Mouse (Mus musculus): ENCODE data around the gene Slc41a1. TPM values are rescaled to one million over a fixed set of nuclear protein-coding genes. Genes with fewer than 3 reads are reported as not detected.
A peak's percentile ranks its signal among the peaks of the same experiment; 100 is the strongest.

The Slc41a1 gene
- polyA plus RNA-seq, 1 experiment, result 15.0 TPM

DNA sequence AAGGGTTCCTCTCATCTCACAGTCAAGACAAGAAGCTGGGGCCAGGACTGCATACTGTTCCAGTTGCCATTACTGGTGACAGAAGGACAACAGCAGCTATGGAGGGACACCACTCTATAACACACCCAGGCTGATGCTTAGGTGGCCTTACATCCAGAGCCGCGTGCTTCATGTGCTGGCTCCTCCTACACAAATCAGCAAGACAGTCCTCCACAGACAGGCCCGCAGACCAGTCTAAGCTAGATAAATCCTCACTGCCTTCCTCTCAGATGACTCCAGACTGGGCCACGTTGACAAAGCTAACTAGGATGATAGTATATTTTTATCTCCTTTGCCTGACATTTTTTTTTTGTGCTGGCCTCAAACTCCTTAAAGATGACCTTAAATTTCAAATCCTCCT, 34.5 kb downstream of the Slc41a1 start:
- H3K4me1 ChIP-seq (ENCODE audit: control insufficient read depth, insufficient read depth, insufficient read length, low read length), result no peaks in the 10 kb centered on the region
- no peaks in the 10 kb centered on the region for H3K27me3 ChIP-seq (ENCODE audit: control insufficient read depth, insufficient read depth, low read length)
- H3K4me3 ChIP-seq (ENCODE audit: low read depth, low read length), result no peak overlapping the region
- H3K27ac ChIP-seq (ENCODE audit: insufficient read depth, low read depth, low read length), result no peak overlapping the region
- TF ChIP-seq CTCF (IDR thresholded peaks at IDR 0.05; ENCODE audit: extremely low read depth, insufficient read length, insufficient replicate concordance, low read depth, low read length), result no peak
- no peak for TF ChIP-seq POLR2A (IDR thresholded peaks at IDR 0.05; ENCODE audit: low read depth, low read length)
- WGBS, result 77% methylated on average over 4 of the region's 4 CpGs
- no peaks in the 10 kb centered on the region for H3K36me3 ChIP-seq (ENCODE audit: control insufficient read depth, insufficient read depth, low read length)

DNA sequence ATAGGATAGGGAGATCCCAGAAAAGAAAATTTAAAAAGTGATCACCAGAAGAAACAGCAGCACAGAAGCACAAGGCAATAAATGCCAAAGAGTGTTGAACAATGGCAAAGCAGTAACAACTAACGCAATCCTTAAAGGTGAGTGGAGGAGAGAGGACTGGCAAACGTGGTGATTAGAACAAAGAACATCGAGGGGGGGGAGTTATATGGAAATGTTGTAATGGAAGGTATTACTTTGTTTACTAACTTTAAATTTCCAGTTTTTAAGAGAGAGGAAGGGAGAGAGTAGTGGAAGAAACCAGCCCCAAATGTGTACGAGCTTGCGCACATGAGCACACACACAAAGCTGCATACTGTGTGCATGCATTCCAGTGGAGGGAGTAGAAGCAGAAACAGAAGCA, 38.3 kb downstream of the Slc41a1 start:
- H3K4me1 ChIP-seq (ENCODE audit: control insufficient read depth, insufficient read depth, insufficient read length, low read length), result no peaks in the 10 kb centered on the region; the same call in 1 of the 2 replicates
- 80% methylated on average over 5 of the region's 5 CpGs for WGBS
- no peak overlapping the region for H3K27ac ChIP-seq (ENCODE audit: insufficient read depth, low read depth, low read length)
- H3K27me3 ChIP-seq (ENCODE audit: control insufficient read depth, insufficient read depth, low read length), result no peaks in the 10 kb centered on the region
- no peak for TF ChIP-seq CTCF (IDR thresholded peaks at IDR 0.05; ENCODE audit: extremely low read depth, insufficient read length, insufficient replicate concordance, low read depth, low read length)
- TF ChIP-seq POLR2A (IDR thresholded peaks at IDR 0.05; ENCODE audit: low read depth, low read length), result no peak
- no peak overlapping the region for H3K4me3 ChIP-seq (ENCODE audit: low read depth, low read length)
- no peaks in the 10 kb centered on the region for H3K36me3 ChIP-seq (ENCODE audit: control insufficient read depth, insufficient read depth, low read length)

GRCm38 (mm10) chr1:131866304-131866999, 39.2 kb downstream of the Slc41a1 start:
- Histone ChIP-seq H3K27ac (ENCODE audit: insufficient read depth, low read depth, low read length) (no peak overlapping the region), H3K4me3 (ENCODE audit: low read depth, low read length) (no peak overlapping the region), H3K4me1 (ENCODE audit: control insufficient read depth, insufficient read depth, insufficient read length, low read length) (no peaks in the 10 kb centered on the region; the same call in 1 of the 2 replicates), H3K36me3 (ENCODE audit: control insufficient read depth, insufficient read depth, low read length) (no peaks in the 10 kb centered on the region), H3K27me3 (ENCODE audit: control insufficient read depth, insufficient read depth, low read length) (no peaks in the 10 kb centered on the region)
- no peak for TF ChIP-seq POLR2A (IDR thresholded peaks at IDR 0.05; ENCODE audit: low read depth, low read length)
- TF ChIP-seq CTCF (IDR thresholded peaks at IDR 0.05; ENCODE audit: extremely low read depth, insufficient read length, insufficient replicate concordance, low read depth, low read length), result no peak
- WGBS, result 66% methylated on average over 6 of the region's 6 CpGs

GRCm38 (mm10) chr1:131867093-131867945, 40.0 kb downstream of the Slc41a1 start, which contains the start of gene Rab29:
Rab29 (plus strand) TSS chr1:131867224.
- under 1% methylated on average over 46 of the region's 46 CpGs for WGBS
- Histone ChIP-seq H3K4me1 (ENCODE audit: control insufficient read depth, insufficient read depth, insufficient read length, low read length) (no peaks in the 10 kb centered on the region; the same call in 1 of the 2 replicates), H3K4me3 (ENCODE audit: low read depth, low read length) (peak within 1 kb of the TSS; percentile 95), H3K36me3 (ENCODE audit: control insufficient read depth, insufficient read depth, low read length) (peaks cover 5% of the 10 kb centered on the region; the same call in 1 of the 2 replicates), H3K27ac (ENCODE audit: insufficient read depth, low read depth, low read length) (peak within 1 kb of the TSS; percentile 57; the same call in 1 of the 2 replicates), H3K27me3 (ENCODE audit: control insufficient read depth, insufficient read depth, low read length) (no peaks in the 10 kb centered on the region)
- peak; percentile 90; the same call in 1 of the 2 replicates for TF ChIP-seq CTCF (IDR thresholded peaks at IDR 0.05; ENCODE audit: extremely low read depth, insufficient read length, insufficient replicate concordance, low read depth, low read length)
- no peak; the same call in 1 of the 2 replicates for TF ChIP-seq POLR2A (IDR thresholded peaks at IDR 0.05; ENCODE audit: low read depth, low read length)

DNA sequence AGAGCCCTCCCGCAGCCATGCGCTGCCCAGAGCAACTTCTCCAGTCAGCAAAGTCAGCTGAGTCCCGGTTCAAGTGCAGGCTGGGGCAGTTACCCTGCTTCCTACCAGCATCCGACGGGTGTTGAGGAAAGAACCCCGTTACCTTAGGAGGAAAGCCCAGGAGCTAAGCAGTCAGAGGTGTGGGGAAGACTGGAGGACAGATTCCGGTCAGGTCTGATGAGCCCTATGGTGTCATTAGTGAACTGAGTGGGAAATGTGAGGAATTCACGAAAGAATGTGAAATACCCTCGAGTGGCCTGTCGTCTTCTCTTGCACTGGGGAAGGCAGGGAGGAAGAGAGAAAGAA, 40.6 kb downstream of the Slc41a1 start:
- H3K4me3 ChIP-seq (ENCODE audit: low read depth, low read length), result peak overlapping the region; percentile 95
- H3K36me3 ChIP-seq (ENCODE audit: control insufficient read depth, insufficient read depth, low read length), result peaks cover 7% of the 10 kb centered on the region; the same call in 1 of the 2 replicates
- TF ChIP-seq POLR2A (IDR thresholded peaks at IDR 0.05; ENCODE audit: low read depth, low read length) (no peak), CTCF (IDR thresholded peaks at IDR 0.05; ENCODE audit: extremely low read depth, insufficient read length, insufficient replicate concordance, low read depth, low read length) (no peak)
- H3K4me1 ChIP-seq (ENCODE audit: control insufficient read depth, insufficient read depth, insufficient read length, low read length), result no peaks in the 10 kb centered on the region; the same call in 1 of the 2 replicates
- no peak overlapping the region for H3K27ac ChIP-seq (ENCODE audit: insufficient read depth, low read depth, low read length)
- WGBS, result 17% methylated on average over 10 of the region's 10 CpGs
- no peaks in the 10 kb centered on the region for H3K27me3 ChIP-seq (ENCODE audit: control insufficient read depth, insufficient read depth, low read length)

DNA sequence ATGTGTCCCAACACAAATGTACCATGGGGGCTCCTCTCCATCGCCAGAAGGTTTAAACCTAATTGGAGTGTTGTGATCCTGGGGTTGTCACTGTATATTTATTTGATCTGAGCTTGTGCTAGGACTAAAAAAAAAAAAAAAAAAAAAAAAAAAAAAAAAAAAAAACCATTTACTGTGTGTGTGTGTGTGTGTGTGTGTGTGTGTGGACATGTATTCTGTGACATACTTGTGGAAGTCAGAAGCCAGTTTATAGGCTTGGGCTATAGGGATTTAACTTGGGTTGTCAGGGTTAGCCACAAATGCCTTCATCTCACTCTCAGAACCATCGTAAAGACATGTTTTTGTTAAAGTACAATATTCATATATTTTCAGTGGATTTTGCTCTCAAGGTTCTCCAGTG, 42.3 kb downstream of the Slc41a1 start:
- Histone ChIP-seq H3K4me3 (ENCODE audit: low read depth, low read length) (no peak overlapping the region), H3K4me1 (ENCODE audit: control insufficient read depth, insufficient read depth, insufficient read length, low read length) (no peaks in the 10 kb centered on the region; the same call in 1 of the 2 replicates), H3K36me3 (ENCODE audit: control insufficient read depth, insufficient read depth, low read length) (peaks cover 7% of the 10 kb centered on the region), H3K27ac (ENCODE audit: insufficient read depth, low read depth, low read length) (no peak overlapping the region), H3K27me3 (ENCODE audit: control insufficient read depth, insufficient read depth, low read length) (no peaks in the 10 kb centered on the region)
- TF ChIP-seq CTCF (IDR thresholded peaks at IDR 0.05; ENCODE audit: extremely low read depth, insufficient read length, insufficient replicate concordance, low read depth, low read length) (no peak), POLR2A (IDR thresholded peaks at IDR 0.05; ENCODE audit: low read depth, low read length) (no peak)
- WGBS, result 97% methylated on average over 2 of the region's 2 CpGs

DNA sequence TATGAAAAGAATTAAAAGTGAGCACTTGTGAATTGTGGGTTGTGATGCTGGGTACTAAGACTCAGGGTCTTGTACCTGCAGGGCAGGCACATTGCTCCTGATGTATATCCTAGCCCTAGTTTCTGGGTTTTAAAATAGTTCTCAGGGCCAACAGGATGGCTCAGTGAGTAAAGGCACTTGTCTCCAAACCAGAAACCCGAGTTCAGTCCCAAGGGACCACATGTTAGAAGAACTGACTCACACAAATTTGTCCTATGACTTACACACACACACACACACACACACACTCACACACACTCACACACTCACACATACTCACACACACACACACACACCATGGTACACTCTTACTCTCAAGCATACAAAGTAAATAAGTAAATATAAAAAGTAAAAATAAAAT, 45.6 kb downstream of the Slc41a1 start:
- Histone ChIP-seq H3K27ac (ENCODE audit: insufficient read depth, low read depth, low read length) (no peak overlapping the region), H3K36me3 (ENCODE audit: control insufficient read depth, insufficient read depth, low read length) (peaks cover 7% of the 10 kb centered on the region), H3K4me3 (ENCODE audit: low read depth, low read length) (no peak overlapping the region), H3K4me1 (ENCODE audit: control insufficient read depth, insufficient read depth, insufficient read length, low read length) (no peaks in the 10 kb centered on the region), H3K27me3 (ENCODE audit: control insufficient read depth, insufficient read depth, low read length) (no peaks in the 10 kb centered on the region)
- 71% methylated on average over 1 of the region's 1 CpGs for WGBS
- TF ChIP-seq CTCF (IDR thresholded peaks at IDR 0.05; ENCODE audit: extremely low read depth, insufficient read length, insufficient replicate concordance, low read depth, low read length) (no peak), POLR2A (IDR thresholded peaks at IDR 0.05; ENCODE audit: low read depth, low read length) (no peak)

All from small intestine, adult 2 months (tissue).